Mouse (Mus musculus): Measurements from ENCODE around the gene Birc7.

Birc7 gene

GRCm38 (mm10) chr2:180928723-180929122, at the start of gene Birc7:
Gene Birc7 (plus strand): TSS chr2:180929023.
- DNase-seq (ENCODE audit: low spot score) = no peak

GRCm38 (mm10) chr2:180879365-180880067, 49.3 kb upstream of the Birc7 start:
- DNase-seq (ENCODE audit: low spot score) = no peak

GRCm38 (mm10) chr2:180881281-180881680, 47.5 kb upstream of the Birc7 start:
- no peak for DNase-seq (ENCODE audit: low spot score)

GRCm38 (mm10) chr2:180885270-180885669, 43.6 kb upstream of the Birc7 start:
- DNase-seq (ENCODE audit: low spot score) = no peak

DNA sequence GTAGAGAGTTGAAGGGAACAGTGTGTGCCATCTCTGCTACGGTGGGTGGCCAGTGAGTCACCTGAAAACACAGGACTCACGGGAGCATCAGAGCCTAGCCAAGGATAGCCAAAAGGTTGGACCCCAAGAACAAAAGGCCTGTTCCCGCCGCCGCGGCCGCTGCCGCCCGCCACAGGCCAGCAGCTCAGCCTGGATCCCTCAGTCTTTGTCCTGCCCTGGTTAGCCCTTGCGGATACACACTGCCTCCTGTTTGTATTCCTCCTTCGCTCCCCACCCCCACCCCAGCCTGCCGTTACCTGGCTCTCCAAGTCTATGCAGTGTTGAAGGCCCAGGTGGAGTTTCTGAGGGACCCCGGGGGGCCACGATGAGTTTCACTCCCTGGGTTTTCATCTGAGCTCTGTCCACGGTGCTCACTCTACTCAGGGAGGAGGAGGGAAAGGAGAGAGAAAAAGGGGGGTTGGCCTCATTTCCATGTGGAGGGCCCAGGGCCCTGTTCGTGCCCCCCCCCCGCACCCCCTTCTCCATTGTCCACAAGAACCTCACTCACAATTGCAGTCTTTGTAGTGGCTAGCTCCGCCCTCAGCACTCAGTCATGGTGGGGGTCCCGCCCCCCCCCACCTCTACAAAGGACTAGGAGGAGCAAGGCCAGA, 39.4 kb upstream of the Birc7 start:
- no peak for DNase-seq (ENCODE audit: low spot score)

DNA sequence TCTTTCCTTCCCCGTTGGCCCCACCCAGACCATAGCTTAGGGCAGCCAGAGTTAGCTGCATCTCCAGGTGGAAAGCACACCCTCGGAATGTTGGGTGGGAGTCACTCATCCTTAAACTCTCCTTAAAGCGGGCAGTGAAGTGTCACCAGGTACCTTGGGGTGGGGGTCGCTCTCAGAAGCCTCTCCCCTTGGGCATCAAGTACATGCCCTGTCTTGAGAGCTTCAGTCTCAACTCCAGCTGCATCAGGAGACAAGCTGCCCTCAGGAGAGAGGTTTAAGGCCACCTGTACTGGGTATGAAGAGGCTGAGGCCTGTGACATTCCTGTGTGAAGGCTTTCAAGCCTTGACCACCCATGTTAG, 38.9 kb upstream of the Birc7 start:
- DNase-seq (ENCODE audit: low spot score) = no peak

DNA sequence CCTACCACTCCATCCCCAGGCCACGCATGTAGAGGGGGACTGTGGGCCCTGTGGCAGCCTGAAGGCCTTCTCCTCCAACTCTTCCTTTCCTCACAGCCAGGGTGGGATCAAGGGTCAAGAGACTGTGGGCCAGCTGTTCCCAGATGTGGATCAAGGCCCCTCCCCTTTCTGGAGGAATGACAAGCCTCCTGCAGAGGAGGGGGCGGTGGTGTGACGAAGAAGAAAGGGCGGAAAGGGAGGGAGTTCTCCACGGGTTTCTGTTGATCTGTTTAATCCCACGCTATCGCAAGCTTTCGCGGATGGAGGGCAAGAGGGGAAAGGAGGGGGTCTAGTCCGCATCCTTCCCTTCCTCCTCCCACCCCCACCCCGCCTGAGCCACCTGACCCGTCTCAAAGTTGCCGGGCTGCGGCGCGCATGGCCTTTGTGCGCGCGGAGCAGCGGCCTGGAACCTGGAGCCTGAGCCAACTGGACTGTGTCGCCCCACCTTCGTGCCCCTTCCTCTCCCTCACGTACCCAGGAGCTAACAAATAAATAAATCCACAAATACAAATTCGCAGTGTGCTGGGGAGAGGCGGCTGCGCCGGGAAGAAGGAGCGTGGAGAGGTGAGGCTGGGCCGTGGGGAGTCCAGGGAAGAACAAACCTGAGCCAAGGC, 38.3 kb upstream of the Birc7 start:
- DNase-seq (ENCODE audit: low spot score) = no peak

DNA sequence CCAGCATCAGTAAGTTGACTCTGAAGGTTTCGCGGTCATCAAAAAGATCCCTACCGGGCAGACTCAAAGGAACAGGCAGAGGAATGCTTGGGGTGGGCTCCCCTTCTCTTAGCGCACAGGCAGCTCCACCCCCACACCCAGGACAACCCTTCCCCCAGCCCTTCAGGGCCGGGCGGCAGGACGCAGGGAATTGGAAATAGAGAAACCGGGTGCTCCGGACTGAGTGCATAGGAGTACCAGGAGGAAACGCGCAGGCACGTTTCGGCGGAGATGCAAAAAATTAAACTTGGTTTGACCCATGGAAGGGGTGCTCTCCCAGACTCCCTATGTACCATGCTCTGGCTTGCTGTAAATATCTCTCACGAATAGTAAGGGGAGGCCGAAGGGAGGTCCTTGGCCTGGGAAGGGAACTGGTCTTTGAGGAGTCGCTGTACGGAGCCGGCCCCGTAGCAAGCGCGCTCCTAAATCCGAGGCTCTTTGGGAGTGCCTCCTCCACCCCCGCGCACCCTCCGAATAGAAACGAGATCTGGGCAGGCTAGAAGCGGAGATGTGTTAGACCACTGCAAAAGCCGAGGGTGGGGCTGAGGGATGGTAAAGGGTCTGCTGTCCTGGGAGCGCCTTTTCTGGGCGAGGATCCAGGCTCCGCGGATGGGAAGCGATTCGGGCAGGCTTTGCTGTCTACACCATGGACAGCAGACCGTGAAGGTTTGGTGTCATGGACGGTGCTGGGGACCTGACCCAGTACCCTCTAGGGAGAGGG, 37.6 kb upstream of the Birc7 start:
- DNase-seq (ENCODE audit: low spot score) = no peak

DNA sequence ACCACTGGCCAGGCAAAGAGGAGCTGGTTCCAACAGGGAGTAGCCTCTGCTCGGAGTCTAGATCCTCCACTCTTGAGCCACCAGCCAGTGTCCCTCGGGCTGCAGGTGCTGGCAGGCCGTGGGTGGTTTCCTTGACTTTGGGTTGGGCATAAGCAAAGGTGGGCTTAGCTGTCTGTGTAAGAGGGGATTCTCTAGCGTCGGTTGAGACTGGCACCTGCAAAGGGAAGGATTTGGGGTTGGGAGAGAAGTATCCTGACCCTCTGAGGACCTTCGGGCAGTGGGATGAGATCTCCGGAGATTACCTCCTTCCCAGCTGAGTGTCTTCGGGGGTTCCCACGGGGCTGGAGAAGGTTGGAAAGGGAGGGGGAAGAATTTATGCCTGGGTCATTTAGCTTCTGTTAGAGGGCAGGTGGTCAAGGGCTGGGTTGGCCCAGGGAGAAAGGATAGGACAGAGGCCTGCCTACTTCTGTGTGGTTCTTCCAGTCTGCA, 36.9 kb upstream of the Birc7 start:
- DNase-seq (ENCODE audit: low spot score) = no peak

- no peak for DNase-seq (ENCODE audit: low spot score)
Measured at GRCm38 (mm10) chr2:180892841-180893521, 35.8 kb upstream of the Birc7 start.

DNA sequence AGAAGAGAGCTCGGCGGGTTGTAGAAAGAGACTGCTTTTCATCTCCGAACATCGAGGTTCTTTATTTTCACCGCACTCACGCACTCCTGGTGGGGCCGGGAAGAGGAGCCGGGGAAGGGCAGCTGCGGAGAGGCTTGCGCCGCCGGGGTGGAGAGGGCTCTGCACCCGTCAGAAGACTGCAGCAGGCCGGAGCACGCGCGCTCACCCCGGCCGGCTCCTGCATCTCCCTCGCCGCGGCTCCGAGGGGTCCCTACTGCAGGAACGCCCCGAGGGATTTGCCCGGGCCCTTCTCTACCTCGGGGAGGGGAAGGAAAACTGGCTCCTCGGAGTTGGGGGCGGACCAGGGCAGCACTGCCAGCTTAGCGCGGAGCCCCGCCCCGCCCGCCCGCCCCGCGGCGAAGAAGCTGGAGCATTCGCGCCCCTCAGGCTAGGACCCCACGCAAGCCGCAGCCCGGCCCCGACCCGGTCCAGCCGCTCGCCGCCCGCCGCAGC, 35.2 kb upstream of the Birc7 start:
- no peak for DNase-seq (ENCODE audit: low spot score)

DNA sequence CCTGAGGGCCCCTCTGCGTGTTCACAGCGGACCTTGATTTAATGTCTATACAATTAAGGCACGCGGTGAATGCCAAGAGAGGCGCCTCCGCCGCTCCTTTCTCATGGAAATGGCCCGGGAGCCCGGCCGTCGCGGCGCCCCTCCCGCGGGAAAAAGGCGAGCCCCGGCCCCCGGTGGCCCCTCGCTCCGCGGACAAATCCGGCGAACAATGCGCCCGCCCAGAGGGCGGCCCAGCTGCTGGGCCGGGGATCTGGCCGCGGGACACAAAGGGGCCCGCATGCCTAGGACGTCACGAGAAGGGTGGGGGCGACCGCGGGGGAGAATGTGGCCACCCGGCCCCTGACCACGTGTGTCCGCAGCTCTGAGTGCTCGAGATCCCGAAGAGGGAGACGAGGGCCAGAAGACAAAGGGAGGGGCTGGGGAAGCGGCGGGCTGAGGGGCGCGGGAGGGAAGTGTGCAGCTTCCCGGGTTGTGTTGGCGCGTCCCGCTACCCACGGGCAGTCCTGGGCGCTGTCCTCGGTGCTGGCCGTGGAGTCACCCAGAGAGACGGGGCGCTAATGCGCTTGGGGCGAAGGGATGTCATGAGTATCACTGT, 34.7 kb upstream of the Birc7 start:
- DNase-seq (ENCODE audit: low spot score) = no peak

GRCm38 (mm10) chr2:180894734-180895133, 34.1 kb upstream of the Birc7 start:
- no peak for DNase-seq (ENCODE audit: low spot score)

- DNase-seq (ENCODE audit: low spot score) = no peak
Measured at GRCm38 (mm10) chr2:180895321-180895720, 33.5 kb upstream of the Birc7 start.

- DNase-seq (ENCODE audit: low spot score) = no peak
Measured at GRCm38 (mm10) chr2:180895837-180896525, 32.8 kb upstream of the Birc7 start.

DNA sequence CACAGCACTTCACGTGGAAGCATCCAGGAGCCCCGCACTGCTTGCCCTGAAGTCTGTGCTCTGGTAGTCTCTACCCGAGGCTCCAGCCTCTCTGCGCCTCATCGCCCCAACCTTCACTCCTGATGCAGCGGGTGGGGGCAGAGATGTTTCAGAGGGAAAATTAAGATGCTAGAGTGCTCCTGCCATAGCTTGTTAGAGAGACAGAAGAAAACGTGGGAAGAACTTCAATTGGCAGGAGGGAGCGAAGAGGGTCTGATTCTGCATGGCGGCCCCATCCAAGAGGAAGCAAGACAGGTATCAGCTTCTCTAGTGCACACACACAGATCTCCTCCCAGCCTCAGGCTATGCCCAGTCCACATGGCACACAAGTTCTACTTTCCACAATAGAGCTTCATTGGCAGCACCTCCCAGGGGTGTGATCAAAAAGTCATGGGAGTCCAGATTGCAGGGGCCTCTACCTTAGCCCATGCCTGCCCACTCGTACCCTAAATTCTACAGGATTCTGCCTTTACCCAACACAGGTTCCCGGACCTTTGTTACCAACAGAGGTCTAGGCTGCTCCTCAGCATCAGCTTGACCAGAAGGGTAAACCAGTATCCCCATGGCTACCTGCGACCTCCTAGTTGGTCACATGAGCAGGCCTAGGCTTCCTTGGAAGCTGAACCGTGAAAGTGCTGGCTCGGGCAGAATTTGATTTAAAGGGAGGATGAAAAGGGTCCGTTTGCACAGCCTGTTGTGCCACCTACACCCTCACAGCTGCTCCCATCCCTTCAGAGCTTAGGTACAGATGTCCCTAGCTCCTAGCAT, 31.8 kb upstream of the Birc7 start:
- no peak for DNase-seq (ENCODE audit: low spot score)

DNA sequence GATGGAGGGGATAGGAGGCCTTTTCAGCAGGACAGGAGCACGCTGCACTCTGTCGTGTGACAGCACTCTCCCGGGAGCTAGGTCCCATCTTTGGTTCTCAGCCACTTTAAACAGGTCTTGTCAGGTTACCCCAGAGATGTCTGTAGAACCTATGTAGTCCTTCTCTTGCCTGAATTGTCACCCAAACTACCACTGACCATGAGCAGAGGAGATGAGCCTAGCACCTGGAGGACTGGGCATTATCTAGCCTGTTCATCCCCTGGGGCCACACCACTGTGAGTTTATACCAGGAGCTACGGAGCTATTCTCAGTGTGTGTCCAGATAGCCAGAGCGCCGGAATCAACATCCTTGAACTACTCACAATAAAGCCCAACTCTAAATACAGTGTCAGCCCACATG, 31.0 kb upstream of the Birc7 start:
- DNase-seq (ENCODE audit: low spot score) = no peak

GRCm38 (mm10) chr2:180902086-180902485, 26.7 kb upstream of the Birc7 start:
- DNase-seq (ENCODE audit: low spot score) = no peak

- DNase-seq (ENCODE audit: low spot score) = no peak
Measured at GRCm38 (mm10) chr2:180904435-180905208, 24.2 kb upstream of the Birc7 start.
